Mouse (Mus musculus): Measurements from ENCODE around the gene Cd207. TPM values are rescaled to one million over a fixed set of nuclear protein-coding genes. Genes with fewer than 3 reads are reported as not detected.

Cd207 gene
- polyA plus RNA-seq (2014; fragmentation: Illumina TruSeq; extraction: RNeasy Lipid Tissue Mini Kit (QIAGEN cat#74804); ENCODE audit: low read depth, low replicate concordance): not detected

DNA sequence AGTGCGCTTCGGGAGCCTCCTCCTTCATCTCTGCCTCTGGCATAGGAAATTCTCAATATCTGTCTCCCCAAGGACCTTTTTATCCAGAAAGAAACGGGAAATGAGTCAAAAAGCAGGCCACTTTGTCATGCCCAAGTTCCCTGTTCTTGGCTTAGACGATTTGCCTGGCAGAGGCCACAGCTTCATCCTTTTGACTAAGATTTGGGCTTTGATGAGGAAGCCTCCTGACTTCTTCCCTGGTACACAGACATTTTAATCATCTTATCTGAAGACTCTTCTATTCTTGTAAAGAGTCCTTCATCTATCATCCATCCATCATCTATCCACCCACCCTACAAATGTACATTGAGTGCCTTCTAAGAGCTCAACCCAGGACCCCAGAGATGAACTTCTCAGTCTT lies at the start of gene Cd207:
Cd207 (minus strand) TSS at position 101 of the 400 bp plus-strand sequence.

DNA sequence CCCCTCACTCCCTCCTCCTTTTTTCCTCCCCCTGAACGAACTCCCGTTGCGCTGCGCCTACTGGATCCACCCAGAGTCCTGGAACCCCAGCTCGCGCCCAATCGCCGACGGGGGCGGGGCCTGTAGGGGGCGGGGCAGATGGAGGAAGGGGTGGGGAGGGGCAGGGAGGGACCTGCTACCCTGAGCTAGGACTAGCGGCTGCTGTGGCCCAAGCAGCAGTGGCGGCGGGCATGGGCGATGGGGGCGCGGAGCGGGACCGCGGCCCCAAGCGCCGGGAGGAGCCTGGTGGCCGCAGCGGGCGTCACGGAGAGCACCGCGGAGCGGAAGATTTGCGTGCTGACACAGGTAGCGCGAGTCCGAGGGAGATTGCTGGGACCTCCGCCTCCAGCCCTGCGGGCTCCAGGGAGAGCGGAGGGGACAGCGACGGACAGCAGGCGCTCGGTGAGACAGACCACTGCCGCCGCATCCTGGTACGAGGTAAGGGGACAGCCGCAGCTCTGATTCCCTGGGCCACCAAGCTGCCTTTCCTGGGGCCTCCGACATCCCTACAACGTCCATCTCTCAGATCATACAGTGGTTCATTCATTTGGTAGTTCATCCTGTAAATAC lies 33.5 kb upstream of the Cd207 start, which contains the start of gene Vax2:
Vax2 (plus strand) TSS at position 198 of the 609 bp plus-strand sequence.

DNA sequence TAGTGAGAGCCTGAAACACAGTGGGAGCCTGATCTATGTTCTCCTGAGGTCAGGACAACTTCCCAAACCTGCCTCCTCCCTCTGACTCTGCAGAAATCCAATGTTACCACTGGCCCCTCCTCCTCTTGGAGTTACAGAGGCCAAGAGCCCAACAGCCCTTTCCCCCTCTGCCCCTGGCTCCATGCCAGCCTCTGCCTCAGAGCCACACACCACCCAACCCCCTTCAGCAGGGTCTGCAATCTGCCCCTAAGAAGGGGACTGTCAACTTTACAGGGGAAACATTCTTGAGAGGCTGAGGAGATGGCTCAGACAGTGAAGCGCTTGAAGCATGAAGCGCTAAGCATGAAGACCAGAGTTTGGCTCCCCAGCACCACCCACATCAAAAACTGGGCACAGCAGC lies 21.6 kb downstream of the Cd207 start, which contains the start of gene Clec4f:
Clec4f (minus strand) TSS at position 101 of the 400 bp plus-strand sequence.

Other genes starting within 250 kb of the Cd207 start
- gene Tet3, start 218.8 kb downstream of the Cd207 start, polyA plus RNA-seq (2014; fragmentation: Illumina TruSeq; extraction: RNeasy Lipid Tissue Mini Kit (QIAGEN cat#74804); ENCODE audit: low read depth, low replicate concordance): 17.2 TPM
- gene Dguok, start 170.9 kb downstream of the Cd207 start, polyA plus RNA-seq (2014; fragmentation: Illumina TruSeq; extraction: RNeasy Lipid Tissue Mini Kit (QIAGEN cat#74804); ENCODE audit: low read depth, low replicate concordance): 54.3 TPM
- 787 TPM for gene Actg2, start 141.6 kb downstream of the Cd207 start, polyA plus RNA-seq (2014; fragmentation: Illumina TruSeq; extraction: RNeasy Lipid Tissue Mini Kit (QIAGEN cat#74804); ENCODE audit: low read depth, low replicate concordance)
- 24.4 TPM for gene Stambp, start 105.1 kb downstream of the Cd207 start, polyA plus RNA-seq (2014; fragmentation: Illumina TruSeq; extraction: RNeasy Lipid Tissue Mini Kit (QIAGEN cat#74804); ENCODE audit: low read depth, low replicate concordance)
- gene Clec4f, start 21.7 kb downstream of the Cd207 start, polyA plus RNA-seq (2014; fragmentation: Illumina TruSeq; extraction: RNeasy Lipid Tissue Mini Kit (QIAGEN cat#74804); ENCODE audit: low read depth, low replicate concordance): not detected
- not detected for gene Vax2, start 33.4 kb upstream of the Cd207 start, polyA plus RNA-seq (2014; fragmentation: Illumina TruSeq; extraction: RNeasy Lipid Tissue Mini Kit (QIAGEN cat#74804); ENCODE audit: low read depth, low replicate concordance)
- gene Atp6v1b1, start 65.1 kb upstream of the Cd207 start, polyA plus RNA-seq (2014; fragmentation: Illumina TruSeq; extraction: RNeasy Lipid Tissue Mini Kit (QIAGEN cat#74804); ENCODE audit: low read depth, low replicate concordance): 9.2 TPM
- gene Ankrd53, start 84.8 kb upstream of the Cd207 start, polyA plus RNA-seq (2014; fragmentation: Illumina TruSeq; extraction: RNeasy Lipid Tissue Mini Kit (QIAGEN cat#74804); ENCODE audit: low read depth, low replicate concordance): 0.46 TPM
- gene Tex261, start 98.0 kb upstream of the Cd207 start, polyA plus RNA-seq (2014; fragmentation: Illumina TruSeq; extraction: RNeasy Lipid Tissue Mini Kit (QIAGEN cat#74804); ENCODE audit: low read depth, low replicate concordance): 71.7 TPM
- gene Nagk, start 117.1 kb upstream of the Cd207 start, polyA plus RNA-seq (2014; fragmentation: Illumina TruSeq; extraction: RNeasy Lipid Tissue Mini Kit (QIAGEN cat#74804); ENCODE audit: low read depth, low replicate concordance): 55.5 TPM
- 30.4 TPM for gene Paip2b, start 153.9 kb upstream of the Cd207 start, polyA plus RNA-seq (2014; fragmentation: Illumina TruSeq; extraction: RNeasy Lipid Tissue Mini Kit (QIAGEN cat#74804); ENCODE audit: low read depth, low replicate concordance)
- gene Zfp638, start 189.3 kb upstream of the Cd207 start, polyA plus RNA-seq (2014; fragmentation: Illumina TruSeq; extraction: RNeasy Lipid Tissue Mini Kit (QIAGEN cat#74804); ENCODE audit: low read depth, low replicate concordance): 49.2 TPM